Mouse (Mus musculus) embryonic facial prominence, embryonic 12.5 days (tissue): Measurements from ENCODE around the gene Capns1. TPM values are rescaled to one million over a fixed set of nuclear protein-coding genes. Genes with fewer than 3 reads are reported as not detected.

Experiments
- polyA plus RNA-seq: library from polyadenylated mRNA; unstranded; fragments of >200 nt; fragmentation: Nextera tagmentation; extraction: Ambion mirVana; gene quantifications from 2 replicates; pipeline ENCODE4 v1.2.1, GENCODE M21; 2016

Capns1 gene
- polyA plus RNA-seq, 1 experiment from 2014 or later, result 86.6 TPM

Other genes starting within 250 kb of the Capns1 start
- 17.2 and 18.0 TPM in 2 replicates for gene Zfp74, start 244.7 kb downstream of the Capns1 start, polyA plus RNA-seq
- gene Zfp568, start 214.9 kb downstream of the Capns1 start, polyA plus RNA-seq, result 20.4 and 23.2 TPM in 2 replicates
- gene Zfp14, start 147.4 kb downstream of the Capns1 start, polyA plus RNA-seq, result 5.7 and 6.3 TPM in 2 replicates
- gene Zfp82, start 125.9 kb downstream of the Capns1 start, polyA plus RNA-seq, result 5.2 and 7.7 TPM in 2 replicates
- gene Gm26920, start 108.4 kb downstream of the Capns1 start, polyA plus RNA-seq, result 3.3 and 4.4 TPM in 2 replicates
- 16.3 and 19.5 TPM in 2 replicates for gene Zfp566, start 108.3 kb downstream of the Capns1 start, polyA plus RNA-seq
- 148 and 151 TPM in 2 replicates for gene Zfp260, start 104.0 kb downstream of the Capns1 start, polyA plus RNA-seq
- 13.1 and 16.3 TPM in 2 replicates for gene Zfp382, start 76.9 kb downstream of the Capns1 start, polyA plus RNA-seq
- 17.2 and 20.6 TPM in 2 replicates for gene Zfp146, start 29.1 kb downstream of the Capns1 start, polyA plus RNA-seq
- gene Cox7a1, start 14.7 kb downstream of the Capns1 start, polyA plus RNA-seq, result 4.2 and 4.7 TPM in 2 replicates
- gene Polr2i, start 33.1 kb upstream of the Capns1 start, polyA plus RNA-seq, result 161 and 181 TPM in 2 replicates
- 224 and 250 TPM in 2 replicates for gene Tbcb, start 33.5 kb upstream of the Capns1 start, polyA plus RNA-seq
- 0.38 TPM in 1 of 2 replicates, not detected in the other for gene Ovol3, start 36.9 kb upstream of the Capns1 start, polyA plus RNA-seq
- gene Thap8, start 81.3 kb upstream of the Capns1 start, polyA plus RNA-seq, result 0.33 and 0.40 TPM in 2 replicates
- gene Wdr62, start 81.6 kb upstream of the Capns1 start, polyA plus RNA-seq, result 8.9 and 9.9 TPM in 2 replicates
- 54.0 and 55.1 TPM in 2 replicates for gene Clip3, start 92.9 kb upstream of the Capns1 start, polyA plus RNA-seq
- 88.6 and 92.2 TPM in 2 replicates for gene Alkbh6, start 109.9 kb upstream of the Capns1 start, polyA plus RNA-seq
- gene Syne4, start 116.0 kb upstream of the Capns1 start, polyA plus RNA-seq, result 94.9 and 101 TPM in 2 replicates
- 0.87 and 2.9 TPM in 2 replicates for gene E130208F15Rik, start 122.9 kb upstream of the Capns1 start, polyA plus RNA-seq
- gene Sdhaf1, start 125.1 kb upstream of the Capns1 start, polyA plus RNA-seq, result 21.8 and 23.4 TPM in 2 replicates
- 8.3 and 8.6 TPM in 2 replicates for gene Lrfn3, start 164.0 kb upstream of the Capns1 start, polyA plus RNA-seq
- 16.7 and 18.7 TPM in 2 replicates for gene Tyrobp, start 214.9 kb upstream of the Capns1 start, polyA plus RNA-seq
- gene Hcst, start 221.0 kb upstream of the Capns1 start, polyA plus RNA-seq, result 0.70 and 0.98 TPM in 2 replicates
- gene Nfkbid, start 222.9 kb upstream of the Capns1 start, polyA plus RNA-seq, result 2.1 and 2.9 TPM in 2 replicates
- gene Aplp1, start 246.7 kb upstream of the Capns1 start, polyA plus RNA-seq, result 66.5 and 74.7 TPM in 2 replicates